Mouse (Mus musculus): ENCODE measurements around the gene Lancl1.

Lancl1 gene

DNA sequence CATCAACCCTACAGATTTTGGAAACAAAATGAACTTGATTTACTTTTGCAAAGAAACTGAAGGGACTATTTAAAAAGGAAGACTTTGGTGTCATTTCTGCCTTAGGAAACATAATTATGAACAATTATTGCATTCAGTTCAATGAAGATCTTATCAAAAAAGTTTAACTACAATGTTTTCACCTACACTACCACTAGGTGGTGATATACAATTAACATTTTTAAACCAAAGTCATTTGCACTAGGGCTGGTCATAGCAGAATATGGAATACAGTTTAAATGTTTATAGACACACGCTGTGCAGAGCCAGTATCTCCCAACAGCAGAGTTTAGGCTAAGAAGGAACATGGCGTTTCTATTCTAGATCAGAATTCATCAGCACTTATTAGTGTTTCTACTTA is 24.5 kb downstream of the Lancl1 start:
- DNase-seq (ENCODE audit: low read depth) = no peak

DNA sequence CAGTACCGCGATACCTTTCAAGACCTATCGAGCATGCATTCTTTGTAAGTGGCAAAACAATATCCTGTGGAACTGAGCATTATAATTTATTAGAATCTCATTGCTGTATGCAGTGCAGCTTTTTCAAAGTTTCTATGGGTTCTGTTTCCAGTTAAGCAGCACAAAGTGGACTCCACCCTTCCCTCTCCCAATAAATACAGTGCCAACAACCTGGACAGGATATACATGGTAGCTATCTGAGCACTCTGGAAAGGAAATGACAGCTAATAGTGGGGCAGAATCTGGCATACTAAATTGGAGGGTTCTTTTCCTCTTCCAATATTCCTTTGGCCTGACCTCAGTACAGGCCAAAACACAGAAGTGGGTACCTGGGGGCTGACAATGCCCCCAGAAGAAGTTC is 28.2 kb downstream of the Lancl1 start:
- no peak for DNase-seq (ENCODE audit: low read depth)

DNA sequence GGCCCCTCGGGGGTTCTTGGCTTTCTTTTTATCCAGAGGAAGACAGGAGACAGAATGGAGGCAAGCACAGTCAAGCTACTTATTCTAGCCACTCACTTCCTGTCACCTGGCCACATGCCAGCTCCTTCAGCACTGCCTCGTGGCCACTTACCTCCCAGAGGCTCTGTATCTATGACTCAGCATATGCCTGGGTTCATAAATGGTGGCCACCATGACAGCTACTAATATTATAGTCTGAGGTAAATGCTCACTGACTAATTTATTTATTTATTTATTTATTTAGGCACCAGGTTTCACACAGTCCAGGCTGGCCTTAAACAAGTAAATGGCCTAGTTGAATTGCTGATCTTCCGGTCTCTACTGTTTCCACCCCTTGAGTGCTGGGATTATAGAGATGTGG is 35.0 kb downstream of the Lancl1 start:
- DNase-seq (ENCODE audit: low read depth) = no peak

DNA sequence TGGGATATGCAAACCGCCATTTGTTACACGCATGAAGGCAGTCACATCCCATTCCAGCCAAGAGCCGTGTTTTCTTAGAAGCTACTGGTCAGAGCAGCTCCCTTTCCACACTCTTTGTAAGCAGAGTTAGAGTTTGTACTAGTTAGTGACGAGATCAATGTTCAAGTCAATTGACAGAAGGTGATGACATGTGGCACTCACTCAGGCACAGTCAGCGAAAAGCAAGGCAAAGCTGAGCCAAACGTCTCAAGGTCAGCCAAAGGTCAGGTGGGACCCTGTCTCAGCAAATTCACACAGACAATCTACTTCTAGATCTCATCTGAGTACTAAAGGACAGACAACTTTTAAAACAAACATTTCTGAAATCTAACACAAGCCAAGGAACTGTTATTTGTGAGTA is 36.4 kb downstream of the Lancl1 start:
- no peak for DNase-seq (ENCODE audit: low read depth)

DNA sequence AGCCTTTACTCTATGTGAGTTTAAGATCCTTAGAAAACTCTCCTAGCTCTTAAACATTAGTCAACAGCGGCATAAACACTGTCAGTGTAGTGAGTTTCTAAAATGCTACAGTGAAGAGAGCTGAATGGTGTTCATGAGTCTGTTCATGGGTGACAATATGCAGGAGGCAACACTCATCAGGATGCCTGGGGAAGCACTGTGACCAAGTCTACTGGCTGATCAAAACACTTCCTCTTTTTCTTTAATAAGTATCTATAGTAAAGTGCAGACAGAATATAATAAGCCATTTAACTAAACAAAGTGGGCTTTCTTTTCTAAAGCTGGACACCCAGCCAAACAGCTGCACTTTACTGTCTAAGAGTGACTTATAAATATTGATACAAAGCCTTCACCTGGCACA is 37.3 kb downstream of the Lancl1 start:
- no peak for DNase-seq (ENCODE audit: low read depth)

DNA sequence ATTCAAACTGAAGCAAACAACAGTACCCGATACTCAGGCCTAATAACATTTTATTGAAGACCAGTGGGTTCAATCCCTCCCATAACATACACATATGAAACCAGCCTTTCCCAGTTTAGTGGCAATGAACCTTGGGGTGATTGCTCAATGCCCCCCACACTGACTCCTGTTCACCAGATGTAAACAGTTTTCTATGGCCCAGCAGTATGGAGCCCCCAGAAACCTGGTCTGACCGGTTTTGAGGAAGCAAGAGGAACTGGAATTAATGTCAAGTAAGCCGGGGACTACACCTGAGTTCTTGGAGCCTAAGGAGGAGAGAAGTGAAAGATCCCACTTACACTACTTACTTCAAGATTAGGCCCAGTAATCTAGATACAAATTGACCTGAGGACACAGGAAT is 38.2 kb downstream of the Lancl1 start:
- DNase-seq (ENCODE audit: low read depth) = no peak

DNA sequence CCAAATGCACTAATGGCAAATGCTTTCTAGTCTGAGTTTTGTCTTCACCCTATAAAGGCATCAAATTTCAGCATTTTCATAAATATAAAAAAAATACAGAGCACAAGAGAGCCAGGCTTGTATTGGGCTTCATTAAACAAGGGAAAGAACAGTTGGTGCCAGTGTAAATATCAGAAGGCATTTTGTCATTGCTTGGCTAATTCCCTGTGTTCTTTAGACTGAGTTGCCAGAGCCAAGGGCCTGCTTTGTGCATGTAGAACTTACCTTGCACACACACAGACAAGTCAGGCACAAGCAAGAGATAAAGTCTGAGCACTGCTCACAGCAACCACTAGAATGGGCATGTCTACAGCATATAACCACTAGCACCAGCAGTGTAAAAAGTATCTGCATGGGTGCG is 40.1 kb downstream of the Lancl1 start:
- DNase-seq (ENCODE audit: low read depth) = no peak

DNA sequence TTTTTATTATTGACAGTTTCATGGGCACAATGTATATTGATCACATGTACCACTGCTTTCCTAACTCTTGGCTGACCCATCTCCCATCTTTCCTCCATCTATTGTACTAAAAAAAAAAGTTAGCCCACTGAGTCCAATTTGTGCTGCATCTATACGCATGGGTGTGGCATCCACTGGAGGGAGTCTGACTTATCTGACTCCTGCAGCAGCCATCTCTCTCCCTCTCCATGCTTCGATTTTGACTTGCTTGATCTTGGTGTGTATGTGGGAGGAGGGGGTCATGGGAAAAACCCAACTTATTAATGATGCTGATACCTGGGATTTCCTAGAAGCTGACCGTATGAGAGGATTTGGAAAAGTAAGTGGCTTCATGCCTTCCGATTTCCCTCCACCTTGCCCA is 40.5 kb downstream of the Lancl1 start:
- no peak for DNase-seq (ENCODE audit: low read depth)

DNA sequence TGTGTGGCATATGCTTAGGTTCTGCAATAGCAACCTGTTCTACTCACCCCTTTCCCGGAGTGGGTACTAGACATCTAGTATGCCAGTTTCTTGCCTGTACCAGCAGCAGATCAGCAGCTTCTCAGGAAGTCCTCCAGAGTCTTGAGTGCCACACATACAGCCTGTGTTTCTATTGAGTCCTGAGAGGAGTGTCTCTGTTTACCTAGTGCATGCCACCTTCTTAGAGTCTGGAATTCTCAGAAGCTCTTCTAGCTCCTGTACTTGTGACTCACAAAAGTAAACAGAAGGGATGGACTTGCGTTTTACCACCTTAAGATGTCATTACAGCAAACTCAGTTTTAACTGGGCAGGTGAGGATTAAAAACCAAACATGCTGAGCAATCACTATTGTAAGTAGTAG is 41.9 kb downstream of the Lancl1 start:
- DNase-seq (ENCODE audit: low read depth) = no peak

DNA sequence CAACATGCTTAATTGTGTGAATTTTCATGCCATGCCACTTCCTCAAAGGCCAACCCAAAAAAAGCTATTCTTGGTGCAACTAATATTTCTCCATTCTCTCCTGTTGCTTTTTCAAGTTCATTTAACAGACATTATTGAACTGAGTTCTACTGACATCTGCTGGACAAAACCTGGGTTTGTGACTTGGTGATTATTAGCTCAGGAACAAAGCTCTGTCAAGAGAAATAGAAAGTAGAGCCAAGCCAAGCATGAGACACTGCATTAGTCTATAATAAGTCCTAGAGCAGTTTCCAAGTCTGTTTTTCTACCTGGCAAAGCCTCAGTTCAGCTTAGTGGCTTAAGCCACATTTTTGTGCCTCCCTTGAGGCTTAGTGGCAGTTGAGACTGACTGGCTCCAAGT is 45.9 kb downstream of the Lancl1 start:
- peak; percentile 64 for DNase-seq (ENCODE audit: low read depth)

DNA sequence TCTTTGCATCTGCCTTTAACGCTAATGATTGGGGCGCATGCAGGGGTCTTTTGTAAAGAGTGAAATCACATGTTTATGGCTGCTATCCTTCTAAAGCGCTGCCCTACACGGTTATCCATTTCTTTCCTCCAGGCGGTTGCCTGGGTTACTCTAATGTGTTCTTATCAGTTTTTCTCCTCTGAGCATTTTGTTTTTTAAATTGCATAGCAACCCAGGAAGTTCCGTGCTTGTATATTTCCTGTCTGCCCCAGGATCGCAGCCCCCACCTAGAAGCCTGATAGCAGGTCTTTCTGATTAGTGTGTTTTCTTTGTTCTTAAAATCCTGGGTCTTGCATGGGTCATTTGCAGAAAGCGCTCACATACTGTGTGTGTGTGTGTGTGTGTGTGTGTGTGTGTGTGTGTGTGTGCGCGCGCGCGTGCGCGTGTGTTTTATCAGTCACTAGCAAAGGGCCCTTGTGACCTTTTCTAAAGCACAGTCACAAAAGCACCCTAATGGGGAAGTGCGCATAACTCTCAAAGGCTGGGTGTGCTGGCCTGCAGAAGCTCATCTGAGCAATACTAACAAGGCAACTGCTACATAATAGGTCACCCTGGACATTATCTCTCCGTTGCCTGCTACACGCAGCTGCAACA is 51.0 kb downstream of the Lancl1 start:
- DNase-seq (ENCODE audit: low read depth) = no peak

DNA sequence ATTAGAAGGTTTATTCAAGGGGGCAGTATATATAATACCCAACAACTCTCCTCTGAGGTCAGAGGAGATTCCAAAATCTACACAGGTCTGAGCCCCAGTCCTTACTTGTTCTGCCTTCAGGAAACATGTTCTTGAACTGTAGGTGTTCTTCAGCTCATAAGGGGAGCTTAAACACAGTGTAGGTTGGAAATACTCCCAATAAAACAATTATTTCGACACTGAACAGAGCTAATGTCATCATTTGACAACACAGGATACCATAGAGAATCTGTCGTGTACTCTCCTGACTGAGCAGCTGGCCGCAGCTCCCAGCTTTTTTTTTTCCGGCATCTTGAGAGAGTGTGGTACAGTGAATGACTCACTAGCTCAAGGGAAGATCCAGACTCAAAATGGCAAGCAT is 52.8 kb downstream of the Lancl1 start:
- DNase-seq (ENCODE audit: low read depth) = no peak

DNA sequence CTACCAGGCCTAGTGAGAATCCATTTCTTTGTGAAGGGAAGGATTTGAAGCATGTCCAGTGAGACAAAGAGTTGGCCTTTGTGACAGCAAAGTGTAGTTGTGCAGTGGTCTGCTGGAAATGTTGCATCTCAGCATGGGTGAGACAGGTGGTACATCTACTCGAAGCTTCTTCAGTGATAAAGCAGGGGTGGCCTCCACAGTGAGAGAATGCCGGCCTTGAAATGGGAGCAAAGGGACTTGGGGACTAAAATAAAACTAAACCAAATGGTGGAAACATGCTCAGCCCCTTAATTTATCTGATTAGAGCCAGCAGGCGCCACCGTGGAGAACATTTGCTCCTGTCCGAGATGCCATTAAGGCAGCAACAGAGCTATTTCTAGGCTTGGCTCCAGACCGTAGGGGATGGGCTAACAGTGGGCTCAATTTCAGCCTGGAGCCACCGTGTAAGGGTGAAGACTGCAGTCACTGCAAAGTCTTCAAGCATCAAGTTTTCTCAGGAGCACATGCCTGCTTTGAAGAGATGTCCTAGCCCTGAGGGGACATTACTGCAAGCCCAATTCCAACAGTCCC is 53.5 kb downstream of the Lancl1 start:
- DNase-seq (ENCODE audit: low read depth) = no peak

DNA sequence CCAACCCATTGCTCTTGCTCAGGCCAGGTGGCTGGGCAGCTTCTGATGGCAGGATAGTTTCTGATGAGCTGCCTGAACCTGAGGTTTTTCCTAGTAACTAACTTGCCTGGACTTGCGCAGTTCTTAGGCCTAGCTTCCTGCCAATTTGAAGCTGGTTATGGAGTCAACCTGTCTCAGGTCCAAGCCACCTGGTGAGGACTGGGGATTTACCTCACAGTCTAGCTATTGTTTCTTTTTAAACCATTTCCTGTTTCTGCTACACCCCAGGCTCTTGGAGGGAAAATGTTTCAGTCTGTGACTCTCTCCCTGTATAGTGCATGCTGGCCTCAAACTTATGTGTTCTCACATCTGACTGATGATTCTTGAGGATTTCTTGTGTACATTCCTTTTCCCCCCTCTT is 58.5 kb downstream of the Lancl1 start:
- no peak for DNase-seq (ENCODE audit: low read depth)

DNA sequence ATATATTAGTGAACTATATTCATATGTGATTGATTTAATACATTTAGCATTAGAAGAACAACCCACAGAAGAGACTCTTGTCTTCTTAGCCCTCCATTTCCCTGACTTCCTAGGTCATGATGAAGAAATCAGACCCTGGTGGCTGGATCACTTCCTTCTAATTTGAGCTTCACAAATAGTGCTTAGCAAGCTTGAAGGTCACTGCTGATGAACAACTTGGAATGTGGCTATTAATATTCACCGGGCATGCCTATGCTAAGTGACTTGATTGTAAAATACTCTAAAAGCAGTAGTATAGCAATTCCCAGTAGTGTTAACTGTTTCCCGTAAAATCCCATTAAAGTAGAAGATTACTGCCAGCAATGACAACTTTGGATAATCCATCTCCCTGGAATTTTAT is 63.2 kb downstream of the Lancl1 start:
- DNase-seq (ENCODE audit: low read depth) = no peak

DNA sequence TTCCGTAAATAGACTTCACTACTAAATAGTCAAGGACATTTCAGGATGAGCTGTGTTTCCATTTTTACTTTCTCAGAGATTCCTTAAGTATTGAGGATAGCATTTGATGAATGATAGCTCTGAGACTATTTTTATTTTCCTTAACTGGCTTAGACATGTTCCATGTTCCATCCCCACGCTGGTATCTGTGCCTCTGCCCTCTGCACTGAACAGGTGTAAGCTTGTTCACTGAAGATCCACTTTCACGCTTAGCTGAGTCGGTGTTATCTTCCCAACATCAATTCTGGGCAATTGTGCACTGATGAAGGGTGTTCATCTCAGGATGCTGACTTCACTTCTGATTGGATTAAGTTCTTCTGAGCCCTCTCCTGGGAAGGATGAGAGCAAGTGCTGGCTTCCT is 73.8 kb downstream of the Lancl1 start:
- DNase-seq (ENCODE audit: low read depth) = no peak

DNA sequence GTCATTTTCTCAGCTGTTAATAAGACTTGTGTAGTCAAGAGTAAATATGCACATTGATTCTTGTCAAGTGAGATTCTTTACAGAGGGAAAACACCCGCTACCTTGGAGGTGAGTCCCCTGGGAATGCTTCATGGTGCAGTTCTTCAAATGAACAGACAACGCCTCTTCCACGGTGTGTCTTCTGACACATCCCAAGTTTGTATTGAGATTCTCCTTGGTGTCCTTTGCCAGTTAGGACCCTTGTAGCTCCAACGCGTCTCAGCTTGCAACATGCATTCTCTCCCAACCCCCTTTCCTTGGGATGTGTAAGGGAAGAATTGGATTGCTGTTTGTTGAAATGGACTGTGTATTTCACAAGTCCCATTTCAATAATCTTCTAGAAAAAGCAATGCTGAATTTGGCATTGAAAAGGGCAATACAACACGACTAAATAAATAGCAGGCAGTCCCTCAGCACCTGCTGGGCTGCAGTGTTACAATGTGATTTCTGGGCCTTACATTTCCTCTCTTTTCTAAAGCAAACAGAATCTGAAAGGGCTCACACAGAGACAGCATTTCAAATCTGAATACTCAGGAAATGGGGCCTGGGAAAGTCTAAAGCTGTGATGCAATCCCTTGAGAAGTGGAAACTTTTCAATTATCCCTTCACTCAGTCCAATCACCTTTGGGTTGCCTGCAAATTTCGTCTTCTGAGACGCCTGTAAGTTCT is 78.0 kb downstream of the Lancl1 start:
- no peak for DNase-seq (ENCODE audit: low read depth)

DNA sequence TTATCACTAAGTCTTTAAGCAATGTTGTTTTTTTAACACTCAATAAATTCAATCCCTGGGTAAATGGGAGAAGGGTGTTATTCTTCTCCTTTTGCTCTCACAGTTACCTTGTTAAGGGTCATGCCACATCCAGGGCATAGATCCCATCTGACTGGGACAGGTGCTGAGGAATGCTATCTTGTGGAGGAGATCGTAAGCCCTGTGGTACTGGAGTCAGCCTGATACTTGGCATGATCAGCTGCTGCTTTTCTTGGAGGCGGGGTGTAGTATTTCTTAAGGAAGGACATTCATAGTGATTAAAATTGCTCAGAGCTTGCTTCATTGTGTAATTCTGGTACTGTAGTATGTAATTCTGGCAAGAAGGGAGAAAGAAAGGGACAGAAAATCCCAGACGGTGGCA is 81.3 kb downstream of the Lancl1 start:
- DNase-seq (ENCODE audit: low read depth) = no peak

DNA sequence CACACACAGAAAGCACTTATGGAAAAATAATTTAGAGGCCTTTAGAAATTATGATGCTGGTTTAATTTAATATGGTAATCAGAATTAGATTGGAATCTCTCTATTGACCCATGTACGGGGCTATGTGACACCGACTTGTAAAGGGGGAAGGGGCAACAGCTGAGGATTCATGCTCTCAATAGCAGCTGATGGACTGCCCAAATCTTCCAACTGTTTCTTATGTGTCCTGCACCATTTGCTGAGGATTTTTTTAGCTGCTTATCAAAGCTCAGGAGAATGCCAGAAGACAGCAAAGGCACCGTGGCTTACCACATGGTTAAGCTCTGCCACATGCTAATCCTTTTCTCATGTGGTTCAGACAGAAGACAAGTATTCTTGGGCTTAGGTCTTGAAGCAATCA is 87.6 kb downstream of the Lancl1 start:
- DNase-seq (ENCODE audit: low read depth) = no peak

Measured in fibroblast of lung, adult 2 months (primary cell).